Mouse (Mus musculus): ENCODE results near the gene Gprc5a.

- TF ChIP-seq CTCF (IDR thresholded peaks at IDR 0.05; ENCODE audit: low read depth) (no peak), EP300 (optimal IDR thresholded peaks at IDR 0.05) (no peak)
Measured at GRCm38 (mm10) chr6:135085703-135086102, 20.3 kb downstream of the Gprc5a start.
